Mouse (Mus musculus): Measurements from ENCODE around the gene Krt87.

- TF ChIP-seq CTCF (IDR thresholded peaks at IDR 0.05; ENCODE audit: control insufficient read depth, insufficient read depth, insufficient read length) (no peak), MAX (IDR thresholded peaks at IDR 0.05) (no peak), USF1 (IDR thresholded peaks at IDR 0.05; ENCODE audit: low read depth) (no peak), MYOG (IDR thresholded peaks at IDR 0.05; ENCODE audit: control insufficient read depth, extremely low read depth, insufficient read length) (no peak), MYOD1 (IDR thresholded peaks at IDR 0.05; ENCODE audit: control insufficient read depth, insufficient read length, low read depth) (no peak), CEBPB (IDR thresholded peaks at IDR 0.05; ENCODE audit: low read depth) (no peak), FOSL1 (IDR thresholded peaks at IDR 0.05; ENCODE audit: insufficient read depth, low read length, poor library complexity, severe bottlenecking) (no peak)
Measured at GRCm38 (mm10) chr15:101424914-101425313, 13.7 kb downstream of the Krt87 start.

Measured in C2C12 (cell line).